Mouse (Mus musculus) lung, postnatal 0 days (tissue): ENCODE measurements around the gene Eri3. TPM values are rescaled to one million over a fixed set of nuclear protein-coding genes. Genes with fewer than 3 reads are reported as not detected.

Source experiments
- ATAC-seq: fragments of 200-750 bp; cut with Nextera tagmentation; 2 replicates; pipeline ENCODE4 v1.8.0; 2017; ENCODE audit warnings: moderate library complexity
- DNase-seq: peaks from one replicate; pipeline ENCODE4 v3.0.0-alpha.2; 2016; ENCODE audit warnings: low spot score
- H3K27ac ChIP-seq: fragments of 300-500 bp; sonication (generic); 2 replicates; pipeline ENCODE4 v1.5.1; 2014; ENCODE audit warnings: antibody characterized with exemption, mild to moderate bottlenecking, low read length, mixed read lengths
- H3K27me3 ChIP-seq: fragments of 300-500 bp; sonication (generic); replicated peaks from 2 replicates; pipeline ENCODE4 v1.6.1; 2014; ENCODE audit warnings: low read length, mixed read lengths; ENCODE audit not compliant: insufficient read depth
- H3K36me3 ChIP-seq: fragments of 300-500 bp; sonication (generic); 2 replicates; pipeline ENCODE4 v1.6.1; 2014; ENCODE audit warnings: low read length, mixed read lengths; ENCODE audit not compliant: insufficient read depth
- H3K4me1 ChIP-seq: fragments of 300-500 bp; sonication (generic); 2 replicates; pipeline ENCODE4 v1.6.1; 2014; ENCODE audit warnings: antibody characterized with exemption, low read depth, low read length, mixed read lengths; ENCODE audit not compliant: insufficient read depth
- H3K4me2 ChIP-seq: fragments of 300-500 bp; sonication (generic); replicated peaks from 2 replicates; pipeline ENCODE4 v1.6.1; 2014; ENCODE audit warnings: low read depth, mild to moderate bottlenecking, low read length, moderate library complexity, mixed read lengths
- H3K4me3 ChIP-seq: fragments of 300-500 bp; sonication (generic); 2 replicates; pipeline ENCODE4 v1.5.1; 2014; ENCODE audit warnings: low read depth, low read length
- H3K9ac ChIP-seq: fragments of 300-500 bp; sonication (generic); replicated peaks from 2 replicates; pipeline ENCODE4 v1.6.1; 2014; ENCODE audit warnings: low read depth, mild to moderate bottlenecking
- H3K9me3 ChIP-seq: fragments of 300-500 bp; sonication (generic); 2 replicates; pipeline ENCODE4 v1.6.1; 2016; ENCODE audit warnings: low read length, mixed read lengths
- CTCF ChIP-seq: IDR thresholded peaks from 2 replicates; pipeline ENCODE4 v1.5.1; 2016; ENCODE audit warnings: antibody characterized with exemption, mild to moderate bottlenecking
- EP300 ChIP-seq: IDR thresholded peaks from 2 replicates; pipeline ENCODE4 v1.6.1; 2016; ENCODE audit warnings: antibody characterized with exemption, mild to moderate bottlenecking, control low read depth
- WGBS: fragments of 180-500 bp; shearing (Covaris S2); extraction: QIAGEN DNeasy Blood & Tissue Kit; methylation state at CpG from one replicate; pipeline ENCODE4 v1.1.7; 2014; 5-methylcytosine and 5-hydroxymethylcytosine counted together
- polyA plus RNA-seq: library from polyadenylated mRNA; unstranded; fragments of >200 nt; fragmentation: Nextera tagmentation; extraction: Ambion mirVana; gene quantifications from 2 replicates; pipeline ENCODE4 v1.2.1, GENCODE M21; 2015

Gene Eri3
- polyA plus RNA-seq, 1 experiment from 2014 or later: 79.3 TPM

DNA sequence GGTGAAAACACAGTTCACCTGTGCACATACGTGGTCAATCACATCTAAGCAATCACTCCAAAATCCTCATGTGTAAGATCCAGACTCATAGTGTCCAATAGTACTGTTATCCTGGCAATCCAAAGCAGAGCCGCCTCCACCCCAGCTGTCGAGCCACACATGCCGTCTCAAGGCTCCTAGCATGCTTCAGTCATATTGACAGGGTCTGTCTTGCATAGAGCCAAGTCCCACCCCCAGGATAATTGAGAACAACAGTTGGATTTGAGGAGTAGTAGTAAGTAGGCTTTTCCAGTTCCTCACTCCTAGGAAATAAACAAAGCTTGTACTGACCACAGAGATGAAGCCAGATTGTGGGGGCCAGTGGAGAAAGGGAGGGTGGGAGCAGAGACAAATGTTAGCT lies 107.5 kb downstream of the Eri3 start:
- no peak overlapping the region for H3K9ac ChIP-seq
- WGBS: 82% methylated on average over 4 of the region's 4 CpGs
- H3K4me1 ChIP-seq: no peaks in the 10 kb centered on the region
- H3K27me3 ChIP-seq: no peaks in the 10 kb centered on the region
- H3K9me3 ChIP-seq: no peaks in the 10 kb centered on the region
- no peak overlapping the region for H3K4me3 ChIP-seq
- no peaks in the 10 kb centered on the region for H3K36me3 ChIP-seq
- H3K27ac ChIP-seq: no peak overlapping the region
- no peak overlapping the region for H3K4me2 ChIP-seq
- no peak for ATAC-seq
- no peak for TF ChIP-seq CTCF
- no peak for TF ChIP-seq EP300
- DNase-seq: peak; percentile 38

DNA sequence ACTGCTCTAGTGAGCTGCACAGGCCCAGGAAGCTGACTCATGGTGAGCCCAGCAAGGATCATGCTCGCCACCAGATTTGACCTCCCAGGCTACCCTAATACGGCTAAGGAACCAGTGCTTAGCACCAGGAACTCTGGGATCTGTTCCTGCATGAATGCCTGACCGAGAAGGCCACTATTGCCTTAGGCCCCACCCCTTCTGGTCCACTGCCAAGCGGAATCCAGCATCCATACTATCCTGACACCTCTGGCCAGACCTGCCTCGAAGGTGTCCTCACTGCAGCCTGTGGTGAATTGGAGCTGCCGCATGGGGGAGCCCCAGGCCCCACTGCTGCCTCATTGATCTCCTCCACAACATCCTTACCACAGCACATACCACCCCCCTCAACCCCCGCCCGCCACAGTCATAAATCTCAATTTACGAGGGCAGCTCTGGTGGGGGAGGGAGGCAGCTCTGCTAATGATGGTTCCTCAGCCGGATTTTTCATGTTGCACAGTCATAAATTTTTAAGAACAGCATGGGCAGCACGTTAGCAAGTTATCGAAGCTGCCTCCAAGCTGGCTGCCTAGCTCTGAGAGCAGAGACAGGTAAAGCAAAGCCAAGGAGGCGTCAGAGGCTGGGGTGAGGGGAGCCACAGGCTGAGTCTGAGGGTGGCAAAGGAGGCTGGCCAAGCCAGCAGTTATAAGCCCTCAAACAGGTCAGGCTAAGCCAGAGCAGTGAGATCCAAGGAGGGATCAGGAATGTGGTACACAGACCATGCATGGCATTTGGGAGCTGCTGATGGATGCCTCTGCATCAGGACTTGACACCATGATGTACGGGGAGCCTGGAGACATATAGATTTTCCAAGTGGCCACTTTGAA lies 108.6 kb downstream of the Eri3 start:
- no peaks in the 10 kb centered on the region for H3K36me3 ChIP-seq
- DNase-seq (no peak), ATAC-seq (no peak)
- WGBS: 61% methylated on average over 14 of the region's 14 CpGs
- H3K27ac ChIP-seq: no peak overlapping the region
- H3K4me2 ChIP-seq: no peak overlapping the region
- no peaks in the 10 kb centered on the region for H3K9me3 ChIP-seq
- no peak overlapping the region for H3K9ac ChIP-seq
- no peaks in the 10 kb centered on the region for H3K27me3 ChIP-seq
- no peaks in the 10 kb centered on the region for H3K4me1 ChIP-seq
- TF ChIP-seq CTCF (peak; percentile 35; the same call in 1 of the 2 replicates), EP300 (no peak)
- H3K4me3 ChIP-seq: no peak overlapping the region

DNA sequence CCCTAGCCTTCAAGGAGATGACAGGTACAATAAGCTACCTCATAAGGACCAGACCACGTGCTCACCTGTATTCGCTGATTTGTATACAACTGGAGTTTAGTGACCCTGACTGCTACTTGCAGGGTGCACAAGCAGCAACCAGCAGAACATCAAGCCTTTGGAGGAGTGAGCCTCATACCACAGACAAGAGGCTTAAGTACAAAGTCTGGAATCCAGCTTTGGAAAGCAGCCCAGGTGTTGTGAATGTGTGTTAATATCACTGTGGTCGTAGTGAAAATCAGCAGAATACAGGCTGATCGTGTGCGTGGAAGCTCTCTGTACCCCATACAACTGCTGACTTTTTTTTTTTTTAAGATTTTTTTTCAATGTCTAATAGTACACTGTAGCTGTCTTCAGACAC lies 109.8 kb downstream of the Eri3 start:
- H3K4me1 ChIP-seq: no peaks in the 10 kb centered on the region
- H3K27ac ChIP-seq: no peak overlapping the region
- ATAC-seq: peak; percentile 32
- H3K9ac ChIP-seq: no peak overlapping the region
- no peaks in the 10 kb centered on the region for H3K36me3 ChIP-seq
- peak; percentile 26 for DNase-seq
- H3K27me3 ChIP-seq: no peaks in the 10 kb centered on the region
- H3K9me3 ChIP-seq: no peaks in the 10 kb centered on the region
- WGBS: 78% methylated on average over 5 of the region's 5 CpGs
- H3K4me2 ChIP-seq: no peak overlapping the region
- H3K4me3 ChIP-seq: no peak overlapping the region
- TF ChIP-seq CTCF: no peak
- no peak for TF ChIP-seq EP300

DNA sequence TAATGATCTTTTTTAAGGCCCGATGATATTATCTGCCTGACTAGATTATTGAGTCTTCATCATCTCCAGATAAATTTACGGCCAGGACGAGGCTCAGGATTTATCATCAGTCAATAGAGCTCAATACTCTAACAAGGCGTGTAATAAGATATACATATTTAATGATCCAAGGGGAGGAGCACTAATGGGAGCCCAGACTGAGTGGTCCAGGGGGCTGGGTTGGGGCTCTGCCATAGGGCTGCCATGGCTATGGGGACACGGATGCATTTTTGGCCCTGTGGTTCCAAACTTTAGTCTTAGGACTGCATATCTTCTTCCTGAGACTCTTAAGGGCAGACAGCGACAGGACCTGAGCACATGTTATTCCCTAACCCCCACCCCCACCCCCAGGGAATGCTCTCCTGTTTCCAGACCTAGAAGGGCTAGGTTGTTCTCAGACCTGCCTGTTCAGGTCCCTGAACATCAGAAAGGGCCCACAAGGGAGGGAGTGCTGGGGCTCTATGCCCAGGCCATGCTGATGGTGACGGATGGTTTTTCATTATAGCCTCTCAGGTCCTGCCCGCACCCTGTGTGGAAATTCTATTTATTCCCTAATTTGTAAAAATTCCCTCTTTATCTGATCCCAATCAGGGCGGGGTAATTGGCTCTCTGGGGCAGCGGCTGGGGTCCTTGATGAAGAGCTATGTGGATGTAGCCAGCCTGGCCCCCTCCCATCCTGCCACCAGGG lies 114.4 kb downstream of the Eri3 start:
- no peak overlapping the region for H3K4me2 ChIP-seq
- H3K9me3 ChIP-seq: no peaks in the 10 kb centered on the region
- no peaks in the 10 kb centered on the region for H3K4me1 ChIP-seq
- ATAC-seq (no peak), DNase-seq (no peak)
- H3K27me3 ChIP-seq: no peaks in the 10 kb centered on the region
- H3K9ac ChIP-seq: no peak overlapping the region
- H3K4me3 ChIP-seq: no peak overlapping the region
- TF ChIP-seq EP300 (no peak), CTCF (no peak)
- no peaks in the 10 kb centered on the region for H3K36me3 ChIP-seq
- H3K27ac ChIP-seq: no peak overlapping the region
- 92% methylated on average over 10 of the region's 10 CpGs for WGBS

DNA sequence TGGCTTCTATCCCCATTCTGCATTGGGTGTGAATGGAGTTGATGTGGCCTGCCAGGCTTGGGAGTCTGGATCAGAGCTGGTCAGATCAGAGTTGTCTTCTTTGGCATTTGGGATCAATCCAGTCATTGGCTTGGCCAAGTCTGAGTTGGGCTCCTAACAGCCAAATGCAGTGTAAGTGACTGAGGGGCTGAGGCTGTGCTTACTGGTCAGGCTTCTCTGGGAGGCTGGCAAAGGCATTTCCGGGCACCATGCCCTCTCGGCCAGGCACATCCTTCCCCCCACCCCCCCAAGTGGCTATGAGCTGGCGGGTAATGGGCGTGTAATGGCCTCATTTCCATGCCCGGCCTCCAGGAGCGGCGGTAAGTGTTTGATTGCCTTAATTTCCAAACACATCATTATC lies 115.4 kb downstream of the Eri3 start:
- TF ChIP-seq CTCF (no peak), EP300 (no peak)
- Histone ChIP-seq H3K27ac (no peak overlapping the region), H3K36me3 (no peaks in the 10 kb centered on the region), H3K4me3 (no peak overlapping the region), H3K9me3 (no peaks in the 10 kb centered on the region), H3K27me3 (no peaks in the 10 kb centered on the region), H3K4me2 (no peak overlapping the region), H3K9ac (no peak overlapping the region), H3K4me1 (no peaks in the 10 kb centered on the region)
- ATAC-seq (no peak), DNase-seq (no peak)
- 81% methylated on average over 7 of the region's 7 CpGs for WGBS

DNA sequence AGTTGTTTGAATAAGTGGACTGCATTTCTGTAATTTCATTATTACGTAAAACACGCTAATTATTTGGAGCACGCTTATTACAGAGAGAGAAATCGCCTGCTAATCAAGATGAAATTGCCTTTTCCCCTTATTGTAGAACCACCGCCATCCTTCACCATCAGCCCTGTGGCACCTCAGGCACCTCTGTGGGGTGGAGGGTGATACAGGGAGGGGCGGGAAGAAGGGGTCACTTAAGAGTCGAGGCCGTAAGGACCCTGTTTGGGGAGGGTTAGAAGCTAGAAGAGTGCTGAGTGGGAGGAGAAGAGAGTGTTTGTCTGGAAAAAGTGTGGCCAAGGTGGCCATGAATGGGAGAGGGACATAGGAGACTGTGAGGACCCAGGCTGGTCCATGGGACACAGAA lies 115.9 kb downstream of the Eri3 start:
- no peaks in the 10 kb centered on the region for H3K9me3 ChIP-seq
- H3K27me3 ChIP-seq: no peaks in the 10 kb centered on the region
- H3K4me2 ChIP-seq: no peak overlapping the region
- no peak overlapping the region for H3K9ac ChIP-seq
- H3K27ac ChIP-seq: no peak overlapping the region
- no peak overlapping the region for H3K4me3 ChIP-seq
- H3K36me3 ChIP-seq: no peaks in the 10 kb centered on the region
- WGBS: 81% methylated on average over 8 of the region's 8 CpGs
- H3K4me1 ChIP-seq: no peaks in the 10 kb centered on the region
- TF ChIP-seq CTCF (no peak), EP300 (no peak)
- ATAC-seq: no peak
- DNase-seq: no peak
